Comparison of ENCODE assay signal across 13 mouse cellular contexts in genomic region chr8:79828763-79829542, GRCm38 (mm10).
DNase-seq lines count a peak whose midpoint lies in the region; ATAC-seq and TF ChIP-seq lines count a peak whose summit lies in the region.
"Had no signal": no experiment of that assay in that cellular context is flagged by ENCODE, and none has a peak within 500 bp of the region (broad histone marks: within the 10 kb centered on the region; RNA-seq: fewer than 3 reads in every experiment).

No protein-coding gene starts in this region.

- H3K9me3 ChIP-seq in stomach, embryonic 14.5 days (ENCODE audit: control insufficient read depth, low read depth, low read length): no peaks in the 10 kb centered on the region
- no peaks in the 10 kb centered on the region for H3K9me3 ChIP-seq in stomach, postnatal 0 days (ENCODE audit: control insufficient read depth, low read length)
- no peaks in the 10 kb centered on the region for H3K9me3 ChIP-seq in forebrain, embryonic 13.5 days (replicated peaks)
- H3K9me3 ChIP-seq in midbrain, embryonic 11.5 days (ENCODE audit: control insufficient read depth, low read length): no peaks in the 10 kb centered on the region
- H3K9me3 ChIP-seq: heart, embryonic 15.5 days; liver, embryonic 15.5 days had no signal

- no peaks in the 10 kb centered on the region for H3K4me1 ChIP-seq in stomach, embryonic 14.5 days (ENCODE audit: control insufficient read depth, insufficient read depth, low read length)
- no peaks in the 10 kb centered on the region for H3K4me1 ChIP-seq in stomach, postnatal 0 days (replicated peaks; ENCODE audit: control insufficient read depth, insufficient read depth)
- H3K4me1 ChIP-seq in forebrain, embryonic 13.5 days: peaks cover 11% of the 10 kb centered on the region
- H3K4me1 ChIP-seq in midbrain, embryonic 11.5 days (ENCODE audit: control insufficient read depth, insufficient read depth, low read length): peaks cover 14% of the 10 kb centered on the region
- H3K4me1 ChIP-seq: heart, embryonic 15.5 days; liver, embryonic 15.5 days had no signal

- H3K4me2 ChIP-seq in stomach, embryonic 14.5 days (replicated peaks; ENCODE audit: low read depth, low read length): no peak overlapping the region
- H3K4me2 ChIP-seq in stomach, postnatal 0 days (replicated peaks; ENCODE audit: low read depth): no peak overlapping the region
- H3K4me2 ChIP-seq in forebrain, embryonic 13.5 days: peak overlapping the region; percentile 53
- H3K4me2 ChIP-seq in midbrain, embryonic 11.5 days: peak overlapping the region; percentile 23
- H3K4me2 ChIP-seq: heart, embryonic 15.5 days; liver, embryonic 15.5 days had no signal

- TF ChIP-seq EP300 in stomach, postnatal 0 days (optimal IDR thresholded peaks at IDR 0.05): no peak

- ATAC-seq in stomach, embryonic 14.5 days (ENCODE audit: insufficient number of reproducible peaks, insufficient read depth, low FRiP score, low read depth): no peak
- no peak for ATAC-seq in stomach, postnatal 0 days (ENCODE audit: low FRiP score, low TSS enrichment)
- peak; percentile 77 for ATAC-seq in forebrain, embryonic 13.5 days
- peak; percentile 93 for ATAC-seq in midbrain, embryonic 11.5 days (ENCODE audit: low FRiP score)

- no peaks in the 10 kb centered on the region for H3K36me3 ChIP-seq in stomach, embryonic 14.5 days (ENCODE audit: control insufficient read depth, insufficient read depth, low read length)
- H3K36me3 ChIP-seq in stomach, postnatal 0 days (ENCODE audit: control insufficient read depth, insufficient read depth, low read length): no peaks in the 10 kb centered on the region
- no peaks in the 10 kb centered on the region for H3K36me3 ChIP-seq in forebrain, embryonic 13.5 days (ENCODE audit: poor library complexity, severe bottlenecking)
- H3K36me3 ChIP-seq in midbrain, embryonic 11.5 days (ENCODE audit: control insufficient read depth, insufficient read depth, low read length): no peaks in the 10 kb centered on the region
- H3K36me3 ChIP-seq: heart, embryonic 15.5 days; liver, embryonic 15.5 days had no signal

- H3K27ac ChIP-seq in stomach, embryonic 14.5 days (ENCODE audit: low read length): peak overlapping the region; percentile 4; the same call in 1 of the 2 replicates
- no peak overlapping the region for H3K27ac ChIP-seq in stomach, postnatal 0 days (replicated peaks)
- H3K27ac ChIP-seq in forebrain, embryonic 13.5 days: peak overlapping the region; percentile 16; the same call in 1 of the 2 replicates
- H3K27ac ChIP-seq in midbrain, embryonic 11.5 days (ENCODE audit: low read depth, low read length): peak overlapping the region; percentile 36; the same call in 1 of the 2 replicates
- H3K27ac ChIP-seq: heart, embryonic 15.5 days; liver, embryonic 15.5 days had no signal

- no peaks in the 10 kb centered on the region for H3K27me3 ChIP-seq in stomach, embryonic 14.5 days (ENCODE audit: control insufficient read depth, insufficient read depth, low read length)
- no peaks in the 10 kb centered on the region for H3K27me3 ChIP-seq in stomach, postnatal 0 days (ENCODE audit: control insufficient read depth, insufficient read depth, low read length)
- no peaks in the 10 kb centered on the region for H3K27me3 ChIP-seq in forebrain, embryonic 13.5 days
- peaks cover 51% of the 10 kb centered on the region for H3K27me3 ChIP-seq in midbrain, embryonic 11.5 days (ENCODE audit: control insufficient read depth, insufficient read depth, low read length)
- H3K27me3 ChIP-seq: heart, embryonic 15.5 days; liver, embryonic 15.5 days had no signal

- no peak overlapping the region for H3K4me3 ChIP-seq in stomach, embryonic 14.5 days (ENCODE audit: low read depth, low read length)
- H3K4me3 ChIP-seq in stomach, postnatal 0 days (ENCODE audit: low read depth, low read length): no peak overlapping the region
- H3K4me3 ChIP-seq in forebrain, embryonic 13.5 days: peak overlapping the region; percentile 17
- H3K4me3 ChIP-seq in midbrain, embryonic 11.5 days (ENCODE audit: low read depth, low read length): no peak overlapping the region
- H3K4me3 ChIP-seq: heart, embryonic 15.5 days; liver, embryonic 15.5 days; myocyte had no signal

- no peak for DNase-seq in stomach, postnatal 0 days (ENCODE audit: low spot score)
- peak; percentile 94 for DNase-seq in midbrain, embryonic 11.5 days (ENCODE audit: low spot score, missing footprints)
- no peak for DNase-seq in spleen, postnatal 10 days (ENCODE audit: low spot score in 2 of 2)
- DNase-seq in spleen, postnatal 14 days (ENCODE audit: low spot score in 2 of 2): no peak
- no peak for DNase-seq in urinary bladder, postnatal 4 days (ENCODE audit: low spot score in 2 of 2)
- DNase-seq: adrenal gland, postnatal 10 days; cerebellum, adult 2 months; spleen, adult 18-20 months had no signal

- WGBS in stomach, embryonic 14.5 days: 48% methylated on average over 8 of the region's 8 CpGs
- WGBS in stomach, postnatal 0 days: 47% methylated on average over 8 of the region's 8 CpGs
- 8% methylated on average over 8 of the region's 8 CpGs for WGBS in forebrain, embryonic 13.5 days
- WGBS in midbrain, embryonic 11.5 days: 11% methylated on average over 8 of the region's 8 CpGs

- TF ChIP-seq CTCF in stomach, postnatal 0 days (IDR thresholded peaks at IDR 0.05; ENCODE audit: low read depth): no peak

- no peak overlapping the region for H3K9ac ChIP-seq in stomach, embryonic 14.5 days (replicated peaks; ENCODE audit: low read depth, low read length)
- no peak overlapping the region for H3K9ac ChIP-seq in stomach, postnatal 0 days (ENCODE audit: low read length)
- peak overlapping the region; percentile 27; the same call in 1 of the 2 replicates for H3K9ac ChIP-seq in forebrain, embryonic 13.5 days
- no peak overlapping the region; the same call in 1 of the 2 replicates for H3K9ac ChIP-seq in midbrain, embryonic 11.5 days (ENCODE audit: low read length)
- H3K9ac ChIP-seq: heart, embryonic 15.5 days; liver, embryonic 15.5 days had no signal

Comparison
In these comparisons a context has a peak if more than half of its experiments do, and no peak if none do; other contexts are left out.
1. ATAC-seq: peak in forebrain, embryonic 13.5 days (single experiment) and midbrain, embryonic 11.5 days (single experiment); none in stomach, embryonic 14.5 days (single experiment) and stomach, postnatal 0 days (single experiment).
2. H3K4me2 ChIP-seq: peak in forebrain, embryonic 13.5 days (single experiment) and midbrain, embryonic 11.5 days (single experiment); none in stomach, embryonic 14.5 days (single experiment) and stomach, postnatal 0 days (single experiment).